Mouse (Mus musculus) heart, embryonic 14.5 days (tissue): ENCODE results near the gene Sema3a. TPM values are rescaled to one million over a fixed set of nuclear protein-coding genes. Genes with fewer than 3 reads are reported as not detected.

Experiments used
- ATAC-seq: fragments of 200-750 bp; cut with Nextera tagmentation; 2 replicates; pipeline ENCODE4 v1.8.0; 2017; ENCODE audit warnings: low read depth, moderate TSS enrichment; ENCODE audit not compliant: insufficient number of reproducible peaks, insufficient read depth, low FRiP score
- H3K27ac ChIP-seq, 2 experiments: fragments of 200-500 bp in 1 of 2; fragments of 300-500 bp in 1 of 2; sonication (generic) in 1 of 2; replicated peaks in 1 of 2; 2 replicates each; pipeline ENCODE4 v1.5.1; 2012 to 2014; ENCODE audit warnings: low read depth in 2 of 2, low read length in 2 of 2, control low read depth in 1 of 2, mild to moderate bottlenecking in 1 of 2, mixed read lengths in 1 of 2; ENCODE audit not compliant: control insufficient read depth in 1 of 2, insufficient read depth in 1 of 2
- H3K27me3 ChIP-seq: fragments of 300-500 bp; sonication (generic); 2 replicates; pipeline ENCODE4 v1.6.1; 2014; ENCODE audit warnings: mild to moderate bottlenecking, low read length, control low read depth; ENCODE audit not compliant: control insufficient read depth, insufficient read depth
- H3K36me3 ChIP-seq: fragments of 300-500 bp; sonication (generic); 2 replicates; pipeline ENCODE4 v1.6.1; 2014; ENCODE audit warnings: mild to moderate bottlenecking, control low read depth, low read length, mixed read lengths; ENCODE audit not compliant: control insufficient read depth, insufficient read depth
- H3K4me1 ChIP-seq, 2 experiments: fragments of 200-500 bp in 1 of 2; fragments of 300-500 bp in 1 of 2; sonication (generic) in 1 of 2; 2 replicates each; pipeline ENCODE4 v1.6.1; 2012 to 2014; ENCODE audit warnings: low read length in 2 of 2, control low read depth in 1 of 2, mixed read lengths in 1 of 2; ENCODE audit not compliant: control insufficient read depth in 2 of 2, insufficient read depth in 2 of 2
- H3K4me2 ChIP-seq: fragments of 300-500 bp; sonication (generic); 2 replicates; pipeline ENCODE4 v1.6.1; 2014; ENCODE audit warnings: mild to moderate bottlenecking, low read length
- H3K4me3 ChIP-seq, 2 experiments: fragments of 200-500 bp in 1 of 2; fragments of 300-500 bp in 1 of 2; sonication (generic) in 1 of 2; 2 replicates each; pipeline ENCODE4 v1.5.1; 2012 to 2014; ENCODE audit warnings: low read length in 2 of 2, mild to moderate bottlenecking in 2 of 2, control low read depth in 1 of 2, low read depth in 1 of 2, moderate library complexity in 1 of 2; ENCODE audit not compliant: control insufficient read depth in 1 of 2, insufficient read depth in 1 of 2
- H3K9ac ChIP-seq: fragments of 300-500 bp; sonication (generic); 2 replicates; pipeline ENCODE4 v1.6.1; 2014; ENCODE audit warnings: mild to moderate bottlenecking, low read length
- H3K9me3 ChIP-seq: fragments of 300-500 bp; sonication (generic); 2 replicates; pipeline ENCODE4 v1.6.1; 2016; ENCODE audit warnings: low read length, control low read depth; ENCODE audit not compliant: control insufficient read depth
- whole genome bisulfite sequencing: fragments of 180-500 bp; shearing (Covaris S2); extraction: QIAGEN DNeasy Blood & Tissue Kit; methylation state at CpG from one replicate; pipeline ENCODE4 v1.1.7; 2014; 5-methylcytosine and 5-hydroxymethylcytosine counted together
- polyA plus RNA-seq: library from polyadenylated mRNA; unstranded; fragments of >200 nt; fragmentation: Nextera tagmentation; extraction: Ambion mirVana; gene quantifications from 2 replicates; pipeline ENCODE4 v1.2.1, GENCODE M21; 2014

Gene Sema3a
- polyA plus RNA-seq, 1 experiment from 2014 or later = 15.8 TPM

DNA sequence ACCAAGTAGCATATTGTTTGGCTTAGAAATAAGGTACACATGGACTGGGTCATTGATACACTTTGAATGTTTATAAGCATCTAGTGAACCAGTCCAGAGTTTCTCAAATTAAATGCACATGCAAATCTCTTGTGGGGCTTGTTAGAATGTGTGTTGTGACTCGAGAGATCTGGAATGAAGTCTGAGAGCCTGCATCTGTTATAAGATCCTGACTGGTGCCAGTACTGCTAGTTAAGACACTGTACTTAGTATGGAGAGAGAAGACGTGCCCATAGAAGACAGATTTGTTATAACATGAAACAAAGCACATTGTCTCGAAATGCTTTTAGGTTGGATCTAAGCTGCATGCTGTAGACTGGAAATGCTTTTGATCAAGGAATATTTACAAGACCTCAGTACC lies 511.0 kb downstream of the Sema3a start:
- no peak for ATAC-seq
- H3K9me3 ChIP-seq = no peaks in the 10 kb centered on the region
- H3K9ac ChIP-seq = no peak overlapping the region
- no peaks in the 10 kb centered on the region for H3K36me3 ChIP-seq
- H3K4me1 ChIP-seq = no peaks in the 10 kb centered on the region
- no peak overlapping the region for H3K4me3 ChIP-seq
- H3K27me3 ChIP-seq = no peaks in the 10 kb centered on the region
- H3K4me2 ChIP-seq = no peak overlapping the region
- WGBS = 73% methylated on average over 3 of the region's 3 CpGs
- H3K27ac ChIP-seq = no peak overlapping the region
